Mouse (Mus musculus): Measurements from ENCODE around the gene Pgghg.
A peak's percentile ranks its signal among the peaks of the same experiment; 100 is the strongest.
"Not testable (repeated sequence)": the region's sequence is repeated elsewhere in the genome, so short reads cannot be mapped to it uniquely, and the experiment has no call there.

The Pgghg gene

DNA sequence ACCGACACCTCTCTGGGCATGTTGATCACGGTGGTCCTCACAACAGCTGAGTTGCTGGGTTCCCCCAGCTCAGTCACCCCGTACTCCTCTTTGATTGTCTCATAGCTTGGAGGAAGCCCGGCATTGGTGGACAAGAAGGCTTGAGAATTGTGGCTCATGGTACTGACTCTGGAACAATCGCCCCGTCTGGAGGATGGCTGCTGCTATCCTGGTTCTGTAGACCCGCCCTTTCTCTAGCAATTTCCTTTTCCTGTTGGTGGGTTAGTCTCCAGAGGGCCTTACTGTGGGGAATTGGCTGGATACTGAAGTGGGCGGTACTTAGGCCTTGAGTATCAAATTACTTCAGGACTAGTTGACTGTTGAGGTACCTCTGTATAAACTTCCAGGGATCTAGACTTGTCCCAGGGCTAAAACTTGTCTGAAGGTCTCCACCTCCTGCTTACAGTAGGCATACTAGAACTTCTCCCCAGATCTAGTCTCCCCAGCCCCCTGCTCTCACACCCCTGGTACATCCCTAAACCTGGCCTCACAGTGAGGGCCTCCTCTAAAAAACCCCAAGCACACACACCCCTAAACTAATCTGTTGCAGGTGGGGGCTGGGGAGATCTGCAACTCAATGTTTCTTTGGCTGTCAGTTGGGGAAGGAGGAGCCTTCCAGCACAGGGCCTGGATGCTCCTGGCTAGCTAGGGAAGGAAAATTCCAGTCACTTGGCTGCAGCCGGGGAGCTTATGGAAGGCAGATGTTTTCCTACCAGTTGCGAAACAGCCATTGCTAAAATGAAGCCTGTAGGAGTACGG, 14.8 kb downstream of the Pgghg start, which contains the start of the genes Gm45717 and Ifitm2:
Gene Gm45717 (minus strand): TSS at position 180 of the 798 bp plus-strand sequence.
Gene Ifitm2 (minus strand): TSS at position 230 of the 798 bp plus-strand sequence.
- DNase-seq (ENCODE audit: low spot score in 2 of 2) = peak in 1 of 2 experiments; percentile 67

DNA sequence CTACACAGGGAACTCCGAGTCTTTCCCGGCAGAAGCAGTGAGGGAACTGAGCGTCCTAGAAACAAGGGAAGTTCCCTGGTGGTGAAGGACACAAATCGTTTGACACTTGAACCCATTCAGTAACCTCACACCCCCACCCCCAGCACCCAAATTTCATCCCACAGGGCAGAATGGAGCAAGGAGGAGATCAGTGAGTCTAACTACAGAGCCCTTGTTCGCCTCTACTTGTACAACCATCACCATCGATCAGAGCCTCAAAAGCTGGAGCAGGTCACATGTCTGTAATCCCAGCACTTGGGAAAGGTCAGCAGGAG, 15.3 kb downstream of the Pgghg start:
- no peak for DNase-seq (ENCODE audit: low spot score in 2 of 2)

DNA sequence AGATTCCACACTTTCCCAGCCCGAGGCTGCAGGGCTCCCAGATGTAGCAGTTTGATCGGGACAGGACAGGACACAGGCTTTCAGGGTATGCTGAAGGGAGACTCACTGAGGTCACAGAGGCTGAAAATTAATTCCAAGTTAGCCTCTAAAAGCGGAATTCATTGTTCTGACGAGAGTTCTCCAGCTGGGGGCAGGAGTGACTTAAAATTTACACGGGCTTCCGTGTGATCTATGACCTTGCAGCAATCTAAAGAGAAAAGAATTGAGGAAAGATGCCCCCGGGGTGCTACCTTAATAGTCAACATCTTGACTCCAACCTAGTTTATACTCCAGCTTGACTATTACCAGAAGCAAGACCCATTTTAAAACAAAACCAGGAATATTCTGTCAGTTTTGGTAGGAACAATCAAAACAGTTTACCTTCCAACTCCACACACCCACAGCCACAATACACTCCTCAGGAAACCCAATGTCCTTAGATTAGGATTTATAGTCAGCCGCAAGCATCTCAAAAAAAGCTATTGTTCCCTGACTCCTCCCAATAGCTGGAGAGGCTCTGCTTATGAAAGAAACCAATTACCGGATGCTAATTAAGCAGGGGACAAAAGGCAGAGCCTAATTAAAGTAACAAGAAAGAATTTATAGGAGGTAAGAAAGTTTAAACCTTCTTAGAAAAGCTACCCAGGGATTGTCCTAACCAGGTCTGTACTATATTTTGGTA, 18.1 kb downstream of the Pgghg start:
- DNase-seq (ENCODE audit: low spot score in 2 of 2) = no peak

DNA sequence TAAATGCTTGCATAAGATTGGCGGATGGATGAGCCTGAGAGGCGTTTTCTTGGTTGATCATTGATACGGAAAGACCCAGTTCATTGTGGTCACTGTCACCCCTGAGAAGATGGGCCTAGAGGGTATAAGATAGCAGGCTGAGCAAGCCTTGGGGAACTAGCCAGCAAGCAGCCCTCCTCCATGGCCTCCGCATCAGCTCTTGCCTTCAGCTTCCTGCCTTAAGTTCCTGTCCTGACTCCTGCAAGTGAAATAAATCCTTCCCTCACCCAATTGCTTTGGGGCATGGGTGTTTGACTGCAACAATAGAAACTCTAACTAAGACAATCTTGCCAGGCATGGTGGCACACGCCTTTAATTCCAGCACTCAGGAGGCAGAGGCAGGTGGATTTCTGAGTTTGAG, 18.8 kb downstream of the Pgghg start:
- no peak for DNase-seq (ENCODE audit: low spot score in 2 of 2)

DNA sequence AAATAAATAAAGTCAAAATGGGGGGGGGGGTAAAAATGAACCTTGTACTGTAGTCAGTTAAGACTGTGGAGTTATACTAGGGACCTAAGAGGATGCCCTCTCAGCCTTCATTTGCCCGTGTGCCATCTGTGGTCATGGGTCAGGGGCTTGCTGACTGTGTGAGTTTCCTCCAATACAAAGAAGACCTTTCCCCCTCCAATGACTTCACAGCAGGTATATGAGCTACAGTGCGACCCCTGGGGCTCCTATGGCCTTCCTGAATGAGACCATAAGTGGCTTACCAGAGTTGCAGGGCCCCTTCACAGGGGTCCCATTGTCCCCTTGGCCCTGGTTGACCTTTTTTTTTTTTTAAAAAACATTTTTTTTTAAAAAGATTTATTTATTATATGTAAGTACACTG, 20.2 kb downstream of the Pgghg start:
- DNase-seq (ENCODE audit: low spot score in 2 of 2) = no peak

DNA sequence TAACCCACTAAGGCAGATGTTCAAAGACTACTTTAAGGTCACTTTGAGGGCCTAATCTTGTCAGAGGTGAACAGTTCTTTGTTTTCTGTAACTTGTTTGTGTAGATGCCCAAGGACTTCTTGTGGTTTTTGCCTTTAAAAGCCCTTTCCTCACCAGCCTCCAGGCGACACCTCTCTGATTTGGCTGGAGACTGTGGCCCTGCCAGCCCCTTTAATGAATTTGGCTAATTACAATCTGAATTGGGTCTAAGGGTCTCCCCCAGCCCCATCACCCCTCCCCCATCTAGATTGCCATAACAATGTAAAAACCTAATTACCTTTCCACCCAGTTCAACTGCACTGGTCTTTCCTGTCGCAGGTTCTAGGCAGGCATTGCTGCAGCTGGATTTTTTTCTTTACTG, 21.5 kb downstream of the Pgghg start:
- DNase-seq (ENCODE audit: low spot score in 2 of 2) = no peak

DNA sequence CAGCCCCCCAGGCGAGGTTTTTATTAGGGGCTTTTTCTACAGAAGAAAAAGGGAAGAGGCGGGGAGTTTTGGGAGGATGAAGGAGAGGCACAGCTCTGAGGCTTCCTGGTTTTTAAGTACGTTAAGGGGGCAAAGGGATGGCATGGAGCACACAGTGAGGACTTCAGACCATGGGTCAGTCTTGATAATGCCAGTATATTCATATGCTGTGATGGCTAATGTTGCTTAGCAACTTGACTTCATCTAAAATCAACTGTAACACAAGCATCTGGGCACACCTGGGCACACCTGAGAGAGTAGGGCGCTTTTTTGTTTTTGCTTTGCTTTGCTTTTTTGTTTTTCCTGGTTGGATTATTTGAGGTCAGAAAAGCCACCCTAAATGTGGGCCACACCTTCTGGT, 25.7 kb downstream of the Pgghg start, which contains the start of gene Ifitm1:
Gene Ifitm1 (plus strand): TSS at position 301 of the 400 bp plus-strand sequence.
- no peak for DNase-seq (ENCODE audit: low spot score in 2 of 2)

DNA sequence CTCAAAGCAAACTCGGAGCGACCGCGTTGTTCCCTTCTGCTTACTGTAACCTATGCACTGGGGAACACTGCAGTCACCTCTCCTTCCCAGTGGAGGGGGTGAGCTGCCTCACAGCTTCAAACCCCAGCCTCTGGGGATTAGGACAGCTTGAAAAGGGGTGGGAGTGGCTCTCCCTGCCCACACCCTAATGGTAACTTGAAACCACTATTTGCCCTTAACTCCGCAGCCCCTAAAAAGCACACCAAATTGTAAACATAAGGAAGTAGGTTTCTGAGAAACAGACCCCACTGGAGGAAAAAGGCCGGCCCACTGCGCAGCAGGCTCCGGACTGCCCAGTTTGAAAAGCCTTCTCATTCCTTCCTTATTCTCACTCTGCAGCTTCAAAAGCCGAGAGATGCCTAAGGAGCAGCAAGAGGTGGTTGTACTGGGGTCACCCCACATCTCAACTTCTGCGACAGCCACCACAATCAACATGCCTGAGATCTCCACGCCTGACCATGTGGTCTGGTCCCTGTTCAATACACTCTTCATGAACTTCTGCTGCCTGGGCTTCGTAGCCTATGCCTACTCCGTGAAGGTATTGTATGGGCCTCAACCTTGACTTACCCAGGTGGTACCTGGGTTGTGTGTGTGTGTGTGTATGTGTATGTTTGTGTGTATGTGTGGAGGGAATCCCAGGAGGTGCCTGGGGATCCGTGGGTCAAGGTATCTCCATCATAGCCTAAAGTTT, 26.8 kb downstream of the Pgghg start:
- peak in 1 of 2 experiments; percentile 56 for DNase-seq (ENCODE audit: low spot score in 2 of 2)

DNA sequence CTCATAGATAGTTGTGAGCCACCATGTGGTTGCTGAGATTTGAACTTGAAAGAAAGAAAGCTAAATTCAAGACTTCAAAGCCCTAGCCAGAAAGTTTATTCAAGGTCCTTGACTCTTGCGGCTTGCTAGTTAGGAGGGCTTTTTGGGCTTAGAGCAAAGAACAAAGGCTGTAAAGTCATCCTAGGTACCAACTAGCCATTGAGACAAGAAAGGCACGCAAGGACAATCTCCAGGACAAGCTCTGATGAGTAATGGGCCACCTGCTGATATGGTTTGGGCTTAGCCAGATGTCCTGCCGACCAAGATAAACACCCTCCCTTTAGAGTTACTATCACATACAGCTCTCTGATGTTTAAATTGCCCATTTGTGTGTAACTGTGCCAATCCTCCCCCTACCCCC, 27.5 kb downstream of the Pgghg start:
- not testable (repeated sequence) for DNase-seq (ENCODE audit: low spot score in 2 of 2)

DNA sequence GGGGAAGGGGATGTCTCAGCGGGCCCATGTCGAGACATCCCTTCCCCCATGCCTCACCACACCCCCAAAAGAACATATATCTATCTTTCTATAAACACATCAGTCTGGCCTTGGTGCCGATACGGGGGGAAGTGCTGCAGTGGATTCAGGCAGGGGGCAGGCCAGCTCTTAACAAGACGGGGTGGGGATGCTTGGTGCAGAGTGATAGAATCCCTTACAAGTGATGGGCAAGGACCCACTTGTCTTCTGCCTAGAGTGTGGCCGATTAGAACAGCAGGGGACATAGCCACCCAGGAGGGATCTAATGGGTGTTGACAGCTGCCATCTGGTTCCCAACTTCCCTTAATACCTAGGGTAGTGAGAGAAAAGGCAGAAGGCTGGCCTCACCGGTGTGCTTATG, 29.7 kb downstream of the Pgghg start:
- peak in 1 of 2 experiments; percentile 56 for DNase-seq (ENCODE audit: low spot score in 2 of 2)

DNA sequence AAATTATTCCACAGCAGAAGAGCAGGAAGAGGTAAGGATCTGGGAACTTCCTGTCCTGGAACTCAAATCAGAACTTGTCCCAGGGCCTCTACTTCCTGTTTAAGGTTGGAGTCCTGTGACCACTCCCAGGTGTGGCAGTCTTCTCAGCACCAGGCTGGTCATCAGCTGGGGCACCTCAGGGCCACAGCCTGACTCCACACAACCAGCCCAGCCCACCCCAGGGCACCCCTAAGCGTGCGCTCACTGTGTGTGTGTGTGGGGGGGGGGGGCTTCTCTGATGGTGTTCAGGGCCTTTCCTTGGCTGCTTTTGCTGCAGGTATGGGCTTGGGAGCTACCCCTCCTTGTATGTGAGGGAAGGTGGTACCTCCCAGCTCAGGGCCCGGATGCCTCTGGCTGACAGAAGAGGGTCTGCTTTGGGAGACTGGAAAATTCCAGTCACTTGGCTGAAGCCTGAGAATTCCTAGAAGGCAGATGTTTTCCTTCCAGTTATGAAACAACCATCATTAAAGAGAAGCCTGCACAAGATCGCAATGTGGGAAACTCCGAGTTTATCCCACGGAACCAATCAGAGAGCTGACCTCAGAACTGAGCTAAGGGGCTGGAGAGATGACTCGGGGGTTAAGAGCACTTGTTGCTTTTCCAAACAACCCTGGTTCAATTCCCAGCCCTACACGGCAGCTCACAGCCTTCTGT, 30.4 kb downstream of the Pgghg start:
- peak in 1 of 2 experiments; percentile 53 for DNase-seq (ENCODE audit: low spot score in 2 of 2)

DNA sequence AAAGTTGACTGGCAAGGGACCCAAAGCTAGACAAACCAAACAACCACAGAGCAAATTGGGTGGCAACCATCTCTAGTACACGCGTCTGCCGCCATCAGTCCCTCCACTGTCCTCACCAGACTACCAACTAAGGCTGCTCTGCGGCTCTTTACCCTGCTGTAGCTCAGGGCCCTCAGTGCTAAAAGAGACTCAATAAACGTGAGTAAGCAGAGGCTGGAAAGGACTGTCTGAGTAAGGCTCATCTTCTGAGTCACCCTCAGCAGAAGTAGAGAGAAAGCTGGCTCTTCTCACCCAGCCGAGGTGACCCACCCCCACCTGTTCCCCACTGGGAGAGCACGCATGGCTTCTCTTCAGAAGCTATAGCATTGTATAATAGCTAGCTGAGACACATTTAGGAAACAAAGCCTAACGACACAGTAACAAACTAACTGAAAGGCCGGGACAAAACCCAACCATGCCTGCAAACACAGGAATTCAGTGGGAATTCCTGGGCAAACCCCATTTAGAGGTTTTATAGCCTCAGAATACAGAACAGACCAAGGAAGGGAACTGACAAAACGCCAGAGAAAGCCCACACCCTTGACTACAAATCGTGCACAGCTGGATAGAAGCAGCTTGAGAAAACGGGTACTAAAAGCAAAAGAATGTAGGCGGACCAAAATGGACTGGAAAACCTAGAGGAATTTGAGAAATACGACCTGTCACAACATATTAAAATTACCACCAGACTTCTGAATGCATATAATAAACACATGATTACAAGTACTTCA, 32.4 kb downstream of the Pgghg start:
- DNase-seq (ENCODE audit: low spot score in 2 of 2) = no peak

DNA sequence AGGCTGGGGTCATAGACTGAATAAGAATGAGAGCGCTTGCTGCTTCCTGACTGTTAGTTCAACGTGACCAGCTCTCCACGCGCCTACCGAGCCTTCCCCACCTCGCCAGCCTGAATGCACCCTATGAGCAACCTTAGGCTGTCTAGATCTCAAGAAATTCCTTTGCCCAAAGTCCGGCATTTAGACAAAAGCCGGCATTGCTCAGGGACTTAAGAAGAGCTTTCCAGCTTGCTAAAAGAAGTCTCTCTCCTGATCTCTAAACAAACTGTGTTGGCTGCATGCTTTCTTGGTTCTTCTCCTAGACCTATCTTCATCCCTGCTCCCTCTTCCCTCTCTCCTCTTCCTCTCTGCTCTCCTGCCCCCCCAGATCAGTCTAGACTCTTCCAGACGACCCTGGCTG, 33.7 kb downstream of the Pgghg start:
- no peak for DNase-seq (ENCODE audit: low spot score in 2 of 2)

DNA sequence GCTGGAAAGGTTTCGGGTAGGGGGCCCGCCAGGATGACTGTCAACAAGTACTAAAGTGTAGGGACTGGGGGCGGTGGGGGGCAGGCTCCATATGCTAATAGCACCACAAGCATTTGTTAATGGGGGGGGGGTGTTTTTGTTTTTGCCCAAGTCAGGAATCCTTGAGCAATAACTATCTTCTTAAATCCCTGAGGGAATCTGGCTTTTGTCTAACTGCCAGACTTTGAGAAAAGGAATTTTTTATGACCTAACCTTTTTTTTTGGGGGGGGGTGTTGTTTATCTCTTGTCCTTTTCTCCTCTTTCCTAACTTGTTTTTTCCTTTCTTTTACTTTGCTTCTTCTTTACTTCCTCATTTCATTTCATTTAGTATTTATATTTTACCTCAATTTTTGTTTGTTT, 34.3 kb downstream of the Pgghg start:
- no peak for DNase-seq (ENCODE audit: low spot score in 2 of 2)

DNA sequence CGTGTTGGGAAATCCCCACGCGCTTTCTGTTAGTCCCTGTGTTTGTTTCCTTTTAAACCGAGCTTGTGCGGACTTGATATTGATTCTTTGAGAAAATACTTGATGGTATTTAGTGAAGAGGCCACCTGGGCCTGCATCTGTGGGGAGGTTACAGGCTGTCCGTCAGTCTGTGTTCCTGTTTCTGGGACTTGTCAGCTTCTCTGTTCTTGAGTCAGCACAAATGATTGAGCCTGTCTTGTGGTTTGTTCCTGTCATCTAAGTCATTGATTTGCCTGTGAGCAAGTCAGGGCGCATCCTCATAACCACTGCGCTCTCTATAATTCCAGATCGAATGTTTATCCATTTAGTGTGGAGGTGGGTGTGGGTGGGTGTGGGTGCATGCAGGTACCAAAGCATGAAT, 35.5 kb downstream of the Pgghg start:
- not testable (repeated sequence) for DNase-seq (ENCODE audit: low spot score in 2 of 2)

DNA sequence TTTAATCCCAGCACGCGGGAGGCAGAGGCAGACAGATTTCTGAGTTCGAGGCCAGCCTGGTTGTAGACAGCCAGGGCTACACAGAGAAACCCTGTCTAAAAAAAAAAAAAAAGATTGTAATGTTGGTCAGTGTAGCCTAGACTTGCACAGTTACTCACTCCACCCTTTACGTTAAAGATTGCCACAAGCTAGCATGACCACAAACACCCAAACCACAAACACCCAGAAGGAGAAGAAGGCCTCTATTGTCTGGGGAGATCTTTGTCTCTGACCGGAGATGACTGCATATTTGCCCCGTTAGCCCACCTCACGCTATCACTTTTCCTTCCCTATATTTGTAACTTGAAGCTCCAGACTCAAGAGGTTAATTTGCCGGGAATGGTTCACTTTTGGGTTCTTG, 40.5 kb downstream of the Pgghg start:
- no peak for DNase-seq (ENCODE audit: low spot score in 2 of 2)

DNA sequence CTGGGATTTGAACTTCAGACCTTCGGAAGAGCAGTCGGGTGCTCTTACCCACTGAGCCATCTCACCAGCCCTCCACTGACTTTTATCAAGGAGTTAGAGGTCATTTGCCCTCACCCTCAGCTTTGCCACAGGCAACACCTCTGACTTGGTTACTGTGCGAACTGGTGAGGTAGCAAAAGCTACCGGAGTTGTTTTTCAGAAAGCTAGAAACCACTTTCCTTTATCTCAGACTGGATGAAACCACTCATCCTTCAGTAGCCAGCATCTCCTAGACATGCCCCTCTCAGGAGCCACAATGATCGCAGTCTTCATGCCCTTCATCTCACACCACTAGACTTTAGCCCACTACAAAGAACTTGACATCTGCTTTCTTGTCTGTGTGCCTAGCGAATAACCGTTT, 41.8 kb downstream of the Pgghg start:
- DNase-seq (ENCODE audit: low spot score in 2 of 2) = no peak

DNA sequence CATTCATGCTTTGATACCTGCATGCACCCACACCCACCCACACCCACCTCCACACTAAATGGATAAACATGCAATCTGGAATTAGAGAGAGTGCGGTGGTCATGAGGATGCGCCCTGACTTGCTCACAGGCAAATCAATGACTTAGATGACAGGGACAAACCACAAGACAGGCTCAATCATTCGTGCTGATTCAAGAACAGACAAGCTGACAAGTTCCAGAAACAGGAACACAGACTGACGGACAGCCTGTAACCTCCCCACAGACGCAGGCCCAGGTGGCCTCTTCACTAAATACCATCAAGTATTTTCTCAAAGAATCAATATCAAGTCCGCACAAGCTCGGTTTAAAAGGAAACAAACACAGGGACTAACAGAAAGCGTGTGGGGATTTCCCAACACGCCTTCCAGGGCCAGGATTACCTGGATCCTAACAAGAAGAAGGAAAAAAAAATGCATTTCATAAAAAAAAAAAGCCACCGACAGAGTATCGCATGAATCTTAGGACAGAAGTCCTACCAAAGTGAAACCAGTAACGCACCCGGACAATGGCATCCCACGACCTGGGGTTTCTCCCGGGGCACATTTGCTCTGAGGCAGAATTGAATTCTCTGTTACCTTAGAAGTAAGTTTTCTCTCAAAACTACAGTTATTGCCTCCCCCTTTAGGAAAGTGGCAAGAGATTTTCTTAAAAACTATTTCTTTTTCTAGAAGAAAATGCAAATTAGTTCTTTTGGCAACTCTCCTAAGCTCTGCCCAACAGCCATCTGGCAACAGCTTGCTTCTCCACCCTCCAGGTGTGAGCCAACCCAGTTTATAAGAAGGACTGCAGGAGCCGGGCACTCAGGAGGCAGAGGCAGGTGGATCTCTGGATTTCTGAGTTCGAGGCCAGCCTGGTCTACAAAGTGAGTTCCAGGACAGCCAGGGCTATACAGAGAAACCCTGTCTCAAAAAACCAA, 46.3 kb downstream of the Pgghg start:
- DNase-seq (ENCODE audit: low spot score in 2 of 2) = no peak

DNA sequence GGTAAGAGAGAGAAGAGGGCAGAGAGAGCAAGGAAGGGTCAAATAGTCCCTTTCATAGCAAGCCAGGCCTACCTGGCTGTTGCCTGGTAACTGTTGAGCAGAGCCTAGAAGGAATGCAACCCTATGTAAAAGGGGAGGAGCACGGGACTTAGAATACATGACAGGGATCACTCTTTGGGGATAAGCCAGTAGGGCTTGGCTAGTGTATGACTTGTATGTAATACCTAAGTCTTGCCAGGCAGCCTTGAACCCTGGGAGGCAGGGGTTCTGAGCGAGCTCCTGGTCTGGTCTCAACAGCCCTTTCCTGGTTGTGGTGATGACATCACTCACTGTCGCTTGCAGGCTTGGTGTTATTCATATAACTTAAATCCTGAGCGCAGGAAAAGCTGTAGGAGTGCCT, 47.8 kb downstream of the Pgghg start:
- DNase-seq (ENCODE audit: low spot score in 2 of 2) = no peak

DNA sequence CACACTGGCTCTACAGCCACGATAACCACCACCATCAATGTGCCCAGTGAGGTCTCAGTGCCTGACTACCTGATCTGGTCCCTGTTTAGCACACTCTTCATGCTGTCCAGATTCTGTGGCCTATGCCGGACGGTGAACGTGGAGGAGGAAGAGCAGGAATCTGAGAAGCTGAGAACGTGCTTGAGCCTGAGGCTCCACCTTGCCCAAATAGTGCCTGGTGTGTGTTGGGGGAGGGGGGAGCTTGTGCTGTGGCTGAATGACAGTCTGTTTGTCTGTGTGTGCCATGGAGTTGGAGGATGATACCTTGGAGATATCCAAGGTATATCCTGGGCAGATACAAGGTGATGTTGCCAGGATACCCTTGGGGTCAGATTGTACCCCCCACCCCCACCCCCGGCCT, 49.0 kb downstream of the Pgghg start:
- DNase-seq (ENCODE audit: low spot score in 2 of 2) = no peak
